20 mouse cellular contexts compared by ENCODE assay signal in genomic region chr9:89758139-89758538, GRCm38 (mm10). TPM values are rescaled to one million over a fixed set of nuclear protein-coding genes. Genes with fewer than 3 reads are reported as not detected.
"Had no signal": no experiment of that assay in that cellular context is flagged by ENCODE, and none has a peak within 500 bp of the region (broad histone marks: within the 10 kb centered on the region; RNA-seq: fewer than 3 reads in every experiment).

No protein-coding gene starts in this region.

- ATAC-seq: liver, postnatal 0 days; lung, postnatal 0 days; midbrain, embryonic 13.5 days; midbrain, embryonic 15.5 days had no signal

- H3K36me3 ChIP-seq: lung, embryonic 15.5 days; midbrain, embryonic 13.5 days; midbrain, embryonic 15.5 days; neural tube, embryonic 12.5 days had no signal

- H3K27ac ChIP-seq: lung, embryonic 15.5 days; macrophage; midbrain, embryonic 13.5 days; midbrain, embryonic 15.5 days; neural tube, embryonic 12.5 days had no signal

- H3K9me3 ChIP-seq: lung, embryonic 15.5 days; megakaryocyte, embryonic 14.5 days; midbrain, embryonic 13.5 days; midbrain, embryonic 15.5 days; neural tube, embryonic 12.5 days had no signal

- DNase-seq: liver, postnatal 0 days; lung, adult 2 months; lung, postnatal 14 days; lung, postnatal 36 days; thymus, adult 2 months; thymus, postnatal 25 days; thymus, postnatal 4 days had no signal

- H3K4me3 ChIP-seq: lung, embryonic 15.5 days; megakaryocyte, embryonic 14.5 days; midbrain, embryonic 13.5 days; midbrain, embryonic 15.5 days; neural tube, embryonic 12.5 days had no signal

- H3K27me3 ChIP-seq: lung, embryonic 15.5 days; megakaryocyte, embryonic 14.5 days; midbrain, embryonic 13.5 days; midbrain, embryonic 15.5 days; neural tube, embryonic 12.5 days had no signal

- H3K4me1 ChIP-seq: lung, embryonic 15.5 days; megakaryocyte, embryonic 14.5 days; midbrain, embryonic 13.5 days; midbrain, embryonic 15.5 days; neural tube, embryonic 12.5 days had no signal

RNA-seq across cellular contexts. Expression of gene Ankrd34c, which starts 19.9 kb away (rescaled TPM):
- total RNA-seq: megakaryocyte progenitor cell, adult 5-6 weeks; monocyte, adult 5-6 weeks had no signal
- polyA plus RNA-seq: liver, postnatal 0 days; lung, adult 2 months; lung, embryonic 15.5 days; lung, postnatal 0 days; macrophage; neural tube, embryonic 12.5 days; spleen, adult 2 months; stomach, embryonic 14.5 days; stomach, embryonic 16.5 days; testis, adult 2 months; thymus, adult 2 months had no signal
